19 mouse cellular contexts compared by ENCODE assay signal in the genomic region with DNA sequence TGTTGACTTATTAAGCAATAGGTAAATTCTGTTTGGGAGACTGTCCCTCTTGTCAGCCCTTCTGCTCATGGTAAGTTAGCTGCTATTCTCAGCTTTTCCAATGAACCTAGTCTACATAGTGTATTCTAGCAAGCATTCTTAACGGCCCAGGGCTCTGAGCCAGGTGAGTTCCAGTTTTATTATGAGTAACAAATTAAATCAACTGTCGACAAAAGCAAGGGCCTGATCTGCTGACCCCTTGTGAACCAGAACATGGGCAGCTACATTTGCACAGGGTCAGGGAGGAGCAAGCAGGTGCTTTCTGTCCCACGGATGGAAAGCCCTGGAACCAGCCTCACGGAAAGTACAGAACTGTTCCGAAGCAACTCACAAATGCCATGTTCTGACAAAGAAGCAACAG. TPM values are rescaled to one million over a fixed set of nuclear protein-coding genes. Genes with fewer than 3 reads are reported as not detected.
DNase-seq lines count a peak whose midpoint lies in the region; ATAC-seq lines count a peak whose summit lies in the region.
"Had no signal": no experiment of that assay in that cellular context is flagged by ENCODE, and none has a peak within 500 bp of the region (broad histone marks: within the 10 kb centered on the region; RNA-seq: fewer than 3 reads in every experiment).

No protein-coding gene starts in this region.

- no peak for DNase-seq in lung, adult 18-20 months
- peak; percentile 67 for DNase-seq in kidney, postnatal 10 days
- no peak for DNase-seq in gastrocnemius, postnatal 10 days
- no peak for DNase-seq in cerebellum, adult 11-12 months
- DNase-seq: cerebellum, adult 8-10 months; gastrocnemius, adult 2 months; lung, embryonic 14.5 days; lung, postnatal 4 days; spleen, adult 18-20 months; thymus, adult 18-20 months; thymus, postnatal 4 days had no signal

- H3K4me2 ChIP-seq in heart, embryonic 15.5 days = no peak overlapping the region
- H3K4me2 ChIP-seq in heart, embryonic 11.5 days = no peak overlapping the region
- no peak overlapping the region for H3K4me2 ChIP-seq in lung, embryonic 16.5 days (ENCODE audit: low read depth, low read length)
- H3K4me2 ChIP-seq: lung, embryonic 14.5 days; neural tube, embryonic 15.5 days had no signal

- WGBS in heart, embryonic 15.5 days = 69% methylated on average over 5 of the region's 5 CpGs
- WGBS in heart, embryonic 11.5 days (ENCODE audit: insufficient replicate concordance) = 85% methylated on average over 5 of the region's 5 CpGs
- 62% methylated on average over 5 of the region's 5 CpGs for WGBS in lung, embryonic 16.5 days

- H3K9me3 ChIP-seq in heart, embryonic 15.5 days (replicated peaks) = no peaks in the 10 kb centered on the region
- no peaks in the 10 kb centered on the region for H3K9me3 ChIP-seq in heart, embryonic 11.5 days (replicated peaks; ENCODE audit: control insufficient read depth, low read length)
- H3K9me3 ChIP-seq in lung, embryonic 16.5 days (ENCODE audit: control insufficient read depth, low read length) = no peaks in the 10 kb centered on the region
- H3K9me3 ChIP-seq: embryonic facial prominence, embryonic 10.5 days; neural tube, embryonic 15.5 days had no signal

- no peak for ATAC-seq in heart, embryonic 15.5 days (replicated peaks; ENCODE audit: insufficient number of reproducible peaks, insufficient read depth, low FRiP score, low read depth)
- no peak for ATAC-seq in heart, embryonic 11.5 days (replicated peaks; ENCODE audit: insufficient number of reproducible peaks, low FRiP score, low TSS enrichment)
- ATAC-seq in lung, embryonic 16.5 days (ENCODE audit: low read depth) = no peak
- ATAC-seq: hindbrain, embryonic 16.5 days; midbrain, embryonic 16.5 days had no signal

- H3K4me1 ChIP-seq in heart, embryonic 15.5 days (replicated peaks) = peaks cover 57% of the 10 kb centered on the region
- peaks cover 13% of the 10 kb centered on the region; the same call in 1 of the 2 replicates for H3K4me1 ChIP-seq in heart, embryonic 11.5 days (ENCODE audit: control insufficient read depth, insufficient read depth, low read length)
- peaks cover 23% of the 10 kb centered on the region for H3K4me1 ChIP-seq in lung, embryonic 16.5 days (replicated peaks; ENCODE audit: control insufficient read depth, insufficient read depth, low read length)
- H3K4me1 ChIP-seq: embryonic facial prominence, embryonic 10.5 days had no signal

- peak overlapping the region; percentile 20; the same call in 1 of the 2 replicates for H3K27ac ChIP-seq in heart, embryonic 15.5 days
- H3K27ac ChIP-seq in heart, embryonic 11.5 days (ENCODE audit: low read depth, low read length) = no peak overlapping the region
- 0 out of 2 replicates have a peak overlapping the region, but pooled peaks have one; percentile 7 for H3K27ac ChIP-seq in lung, embryonic 16.5 days (ENCODE audit: low read length)
- H3K27ac ChIP-seq: embryonic facial prominence, embryonic 10.5 days; gastrocnemius, adult 2 months; neural tube, embryonic 15.5 days had no signal

- H3K9ac ChIP-seq in heart, embryonic 15.5 days = no peak overlapping the region
- no peak overlapping the region for H3K9ac ChIP-seq in heart, embryonic 11.5 days (ENCODE audit: low read depth, low read length)
- no peak overlapping the region for H3K9ac ChIP-seq in lung, embryonic 16.5 days (ENCODE audit: low read length)
- H3K9ac ChIP-seq: lung, embryonic 14.5 days; neural tube, embryonic 15.5 days had no signal

- H3K36me3 ChIP-seq in heart, embryonic 15.5 days = no peaks in the 10 kb centered on the region
- H3K36me3 ChIP-seq in heart, embryonic 11.5 days (ENCODE audit: control insufficient read depth, insufficient read depth, low read length) = no peaks in the 10 kb centered on the region
- H3K36me3 ChIP-seq in lung, embryonic 16.5 days (ENCODE audit: control insufficient read depth, insufficient read depth, low read length) = no peaks in the 10 kb centered on the region
- H3K36me3 ChIP-seq: neural tube, embryonic 15.5 days had no signal

- H3K27me3 ChIP-seq in heart, embryonic 15.5 days = no peaks in the 10 kb centered on the region
- H3K27me3 ChIP-seq in heart, embryonic 11.5 days (ENCODE audit: control insufficient read depth, insufficient read depth, low read length) = no peaks in the 10 kb centered on the region
- no peaks in the 10 kb centered on the region for H3K27me3 ChIP-seq in lung, embryonic 16.5 days (ENCODE audit: control insufficient read depth, insufficient read depth, low read depth, low read length)
- H3K27me3 ChIP-seq: CH12.LX; neural tube, embryonic 15.5 days had no signal

- no peak overlapping the region for H3K4me3 ChIP-seq in heart, embryonic 15.5 days
- H3K4me3 ChIP-seq in heart, embryonic 11.5 days (ENCODE audit: low read depth, low read length) = no peak overlapping the region
- no peak overlapping the region for H3K4me3 ChIP-seq in lung, embryonic 16.5 days (ENCODE audit: low read length)
- H3K4me3 ChIP-seq: embryonic facial prominence, embryonic 10.5 days; gastrocnemius, adult 2 months; neural tube, embryonic 15.5 days had no signal

RNA-seq across cellular contexts. Expression of gene Insr, which starts 52.0 kb away (rescaled TPM):
- 50.5 and 58.4 TPM in 2 replicates for polyA plus RNA-seq in heart, embryonic 15.5 days (2015; fragmentation: Nextera tagmentation; extraction: Ambion mirVana)
- 39.2 and 45.7 TPM in 2 replicates for polyA plus RNA-seq in heart, embryonic 11.5 days (2014; fragmentation: Nextera tagmentation; extraction: Ambion mirVana)
- polyA plus RNA-seq in lung, embryonic 16.5 days (2015; fragmentation: Nextera tagmentation; extraction: Ambion mirVana) = 34.1 and 38.7 TPM in 2 replicates
- total RNA-seq in gastrocnemius, postnatal 10 days (2021) = 10 to 100 TPM; 44.6 to 50.4 TPM
